Mouse (Mus musculus): ENCODE measurements around the gene Kansl3. TPM values are rescaled to one million over a fixed set of nuclear protein-coding genes. Genes with fewer than 3 reads are reported as not detected.

Gene Kansl3
- polyA plus RNA-seq, 1 experiment, result 48.4 TPM

GRCm38 (mm10) chr1:36323746-36324448, 45.1 kb downstream of the Kansl3 start:
- no peak overlapping the region for H3K9ac ChIP-seq (ENCODE audit: low read depth, poor library complexity, severe bottlenecking)
- H3K27me3 ChIP-seq (ENCODE audit: control insufficient read depth, insufficient read depth, low read length, poor library complexity, severe bottlenecking), result no peaks in the 10 kb centered on the region
- H3K4me1 ChIP-seq (ENCODE audit: control insufficient read depth, insufficient read depth, low read length), result no peaks in the 10 kb centered on the region
- TF ChIP-seq CTCF (IDR thresholded peaks at IDR 0.05; ENCODE audit: low read depth, low read length), result peak; percentile 55
- no peak for TF ChIP-seq EP300 (IDR thresholded peaks at IDR 0.05; ENCODE audit: insufficient read depth, low read depth, low read length)
- TF ChIP-seq POLR2A (IDR thresholded peaks at IDR 0.05; ENCODE audit: insufficient read depth, low read length), result no peak
- H3K4me3 ChIP-seq (ENCODE audit: low read depth, low read length), result no peak overlapping the region
- H3K9me3 ChIP-seq (replicated peaks; ENCODE audit: control insufficient read depth, insufficient read depth, low read length, poor library complexity, severe bottlenecking), result no peaks in the 10 kb centered on the region
- H3K36me3 ChIP-seq (ENCODE audit: control insufficient read depth, insufficient read depth, low read length, poor library complexity, severe bottlenecking), result no peaks in the 10 kb centered on the region
- no peak overlapping the region for H3K27ac ChIP-seq (ENCODE audit: insufficient read depth, low read length)

GRCm38 (mm10) chr1:36323076-36323475, 45.9 kb downstream of the Kansl3 start:
- TF ChIP-seq POLR2A (IDR thresholded peaks at IDR 0.05; ENCODE audit: insufficient read depth, low read length) (no peak), EP300 (IDR thresholded peaks at IDR 0.05; ENCODE audit: insufficient read depth, low read depth, low read length) (no peak)
- Histone ChIP-seq H3K9me3 (replicated peaks; ENCODE audit: control insufficient read depth, insufficient read depth, low read length, poor library complexity, severe bottlenecking) (no peaks in the 10 kb centered on the region), H3K27me3 (ENCODE audit: control insufficient read depth, insufficient read depth, low read length, poor library complexity, severe bottlenecking) (no peaks in the 10 kb centered on the region), H3K36me3 (ENCODE audit: control insufficient read depth, insufficient read depth, low read length, poor library complexity, severe bottlenecking) (no peaks in the 10 kb centered on the region), H3K4me3 (ENCODE audit: low read depth, low read length) (no peak overlapping the region), H3K27ac (ENCODE audit: insufficient read depth, low read length) (no peak overlapping the region), H3K9ac (ENCODE audit: low read depth, poor library complexity, severe bottlenecking) (no peak overlapping the region), H3K4me1 (ENCODE audit: control insufficient read depth, insufficient read depth, low read length) (no peaks in the 10 kb centered on the region)

GRCm38 (mm10) chr1:36321829-36322573, 47.0 kb downstream of the Kansl3 start:
- TF ChIP-seq CTCF (IDR thresholded peaks at IDR 0.05; ENCODE audit: low read depth, low read length) (peak; percentile 64), EP300 (IDR thresholded peaks at IDR 0.05; ENCODE audit: insufficient read depth, low read depth, low read length) (no peak)
- Histone ChIP-seq H3K4me1 (ENCODE audit: control insufficient read depth, insufficient read depth, low read length) (peaks cover 2% of the 10 kb centered on the region), H3K27ac (ENCODE audit: insufficient read depth, low read length) (no peak overlapping the region), H3K4me3 (ENCODE audit: low read depth, low read length) (no peak overlapping the region), H3K36me3 (ENCODE audit: control insufficient read depth, insufficient read depth, low read length, poor library complexity, severe bottlenecking) (no peaks in the 10 kb centered on the region), H3K9me3 (replicated peaks; ENCODE audit: control insufficient read depth, insufficient read depth, low read length, poor library complexity, severe bottlenecking) (no peaks in the 10 kb centered on the region), H3K9ac (ENCODE audit: low read depth, poor library complexity, severe bottlenecking) (no peak overlapping the region), H3K27me3 (ENCODE audit: control insufficient read depth, insufficient read depth, low read length, poor library complexity, severe bottlenecking) (no peaks in the 10 kb centered on the region)

- no peak for TF ChIP-seq EP300 (IDR thresholded peaks at IDR 0.05; ENCODE audit: insufficient read depth, low read depth, low read length)
- no peak for TF ChIP-seq POLR2A (IDR thresholded peaks at IDR 0.05; ENCODE audit: insufficient read depth, low read length)
- no peak for TF ChIP-seq CTCF (IDR thresholded peaks at IDR 0.05; ENCODE audit: low read depth, low read length)
- H3K36me3 ChIP-seq (ENCODE audit: control insufficient read depth, insufficient read depth, low read length, poor library complexity, severe bottlenecking), result no peaks in the 10 kb centered on the region
Measured at GRCm38 (mm10) chr1:36321164-36321563, 47.8 kb downstream of the Kansl3 start.

GRCm38 (mm10) chr1:36315776-36316100, 53.2 kb downstream of the Kansl3 start:
- no peaks in the 10 kb centered on the region for H3K27me3 ChIP-seq (ENCODE audit: control insufficient read depth, insufficient read depth, low read length, poor library complexity, severe bottlenecking)
- peaks cover 2% of the 10 kb centered on the region for H3K4me1 ChIP-seq (ENCODE audit: control insufficient read depth, insufficient read depth, low read length)
- no peak for TF ChIP-seq EP300 (IDR thresholded peaks at IDR 0.05; ENCODE audit: insufficient read depth, low read depth, low read length)
- no peak for TF ChIP-seq CTCF (IDR thresholded peaks at IDR 0.05; ENCODE audit: low read depth, low read length)
- no peak for TF ChIP-seq POLR2A (IDR thresholded peaks at IDR 0.05; ENCODE audit: insufficient read depth, low read length)
- H3K36me3 ChIP-seq (ENCODE audit: control insufficient read depth, insufficient read depth, low read length, poor library complexity, severe bottlenecking), result no peaks in the 10 kb centered on the region
- H3K9me3 ChIP-seq (replicated peaks; ENCODE audit: control insufficient read depth, insufficient read depth, low read length, poor library complexity, severe bottlenecking), result no peaks in the 10 kb centered on the region
- 0 out of 2 replicates have a peak overlapping the region, but pooled peaks have one; percentile 15 for H3K27ac ChIP-seq (ENCODE audit: insufficient read depth, low read length)
- peak overlapping the region; percentile 66; the same call in 1 of the 2 replicates for H3K9ac ChIP-seq (ENCODE audit: low read depth, poor library complexity, severe bottlenecking)
- peak overlapping the region; percentile 82 for H3K4me3 ChIP-seq (ENCODE audit: low read depth, low read length)

More at GRCm38 (mm10) chr1:36321164-36321563, 47.8 kb downstream of the Kansl3 start:
- Histone ChIP-seq H3K4me3 (ENCODE audit: low read depth, low read length) (no peak overlapping the region), H3K27ac (ENCODE audit: insufficient read depth, low read length) (no peak overlapping the region), H3K27me3 (ENCODE audit: control insufficient read depth, insufficient read depth, low read length, poor library complexity, severe bottlenecking) (no peaks in the 10 kb centered on the region), H3K9ac (ENCODE audit: low read depth, poor library complexity, severe bottlenecking) (no peak overlapping the region), H3K9me3 (replicated peaks; ENCODE audit: control insufficient read depth, insufficient read depth, low read length, poor library complexity, severe bottlenecking) (no peaks in the 10 kb centered on the region), H3K4me1 (ENCODE audit: control insufficient read depth, insufficient read depth, low read length) (peaks cover 2% of the 10 kb centered on the region)
